Mouse (Mus musculus) left cerebral cortex, adult 18-20 months (tissue): ENCODE measurements around the gene Uncx. TPM values are rescaled to one million over a fixed set of nuclear protein-coding genes. Genes with fewer than 3 reads are reported as not detected.

ENCODE experiments used
- DNase-seq, 2 experiments: peaks; one replicate each; pipeline ENCODE4 v3.0.0; 2021 to 2022; ENCODE audit warnings: low spot score in 2 of 2, mixed read lengths in 1 of 2
- total RNA-seq, 2 experiments: library from RNA; stranded (reverse); gene quantifications; 2 replicates each; pipeline ENCODE4 v1.2.3; 2021

The Uncx gene
- total RNA-seq, 2 experiments from 2014 or later, result 0.23 to 0.30 TPM

- no peak for DNase-seq
These were observed 1.3 kb upstream of the Uncx start for GRCm38 (mm10) chr5:139542043-139542365.

GRCm38 (mm10) chr5:139542556-139542955 lies 738 bp upstream of the Uncx start:
- DNase-seq, result no peak

GRCm38 (mm10) chr5:139543650-139544270 lies 466 bp downstream of the Uncx start:
- DNase-seq, result no peak

- DNase-seq, result no peak
These were observed 1.2 kb downstream of the Uncx start for GRCm38 (mm10) chr5:139544271-139545135.

- DNase-seq, result no peak
These were observed 1.9 kb downstream of the Uncx start for GRCm38 (mm10) chr5:139545221-139545620.

- no peak for DNase-seq
These were observed 2.5 kb downstream of the Uncx start for GRCm38 (mm10) chr5:139545673-139546335.

GRCm38 (mm10) chr5:139546336-139546770 lies 3.1 kb downstream of the Uncx start:
- no peak for DNase-seq

- DNase-seq, result no peak
These were observed 3.6 kb downstream of the Uncx start for GRCm38 (mm10) chr5:139546771-139547420.

- DNase-seq, result no peak
These were observed 4.2 kb downstream of the Uncx start for GRCm38 (mm10) chr5:139547421-139547931.

- no peak for DNase-seq
These were observed 10.4 kb downstream of the Uncx start for GRCm38 (mm10) chr5:139553446-139554273.

GRCm38 (mm10) chr5:139554478-139555335 lies 11.4 kb downstream of the Uncx start:
- no peak for DNase-seq

GRCm38 (mm10) chr5:139555476-139556115 lies 12.3 kb downstream of the Uncx start:
- no peak for DNase-seq

GRCm38 (mm10) chr5:139556116-139556678 lies 12.9 kb downstream of the Uncx start:
- DNase-seq, result no peak

- no peak for DNase-seq
These were observed 13.8 kb downstream of the Uncx start for GRCm38 (mm10) chr5:139557079-139557478.

GRCm38 (mm10) chr5:139557531-139558467 lies 14.5 kb downstream of the Uncx start:
- no peak for DNase-seq

- DNase-seq, result no peak
These were observed 15.1 kb downstream of the Uncx start for GRCm38 (mm10) chr5:139558468-139558804.

- no peak for DNase-seq
These were observed 15.8 kb downstream of the Uncx start for GRCm38 (mm10) chr5:139558917-139559660.
